ENCODE assay signal across 18 mouse cellular contexts in genomic region chr11:20644872-20645271, GRCm38 (mm10).
DNase-seq lines count a peak whose midpoint lies in the region; TF ChIP-seq lines count a peak whose summit lies in the region.
"Had no signal": no experiment of that assay in that cellular context is flagged by ENCODE, and none has a peak within 500 bp of the region (broad histone marks: within the 10 kb centered on the region; RNA-seq: fewer than 3 reads in every experiment).

No protein-coding gene starts in this region.

- TF ChIP-seq POLR2A in thymus, adult 2 months (IDR thresholded peaks at IDR 0.05; ENCODE audit: control insufficient read depth, extremely low read depth, insufficient read depth, low read length, poor library complexity), result no peak

- no peak overlapping the region for H3K4me3 ChIP-seq in heart, embryonic 10.5 days
- no peak overlapping the region for H3K4me3 ChIP-seq in thymus, adult 2 months (ENCODE audit: control insufficient read depth, insufficient read depth, low read length)
- H3K4me3 ChIP-seq: heart, embryonic 15.5 days; hindbrain, embryonic 15.5 days; limb, embryonic 15.5 days; midbrain, embryonic 12.5 days had no signal

- DNase-seq in adrenal gland, postnatal 10 days, result peak; percentile 25
- DNase-seq in adrenal gland, postnatal 25 days, result no peak
- peak; percentile 69 for DNase-seq in heart, embryonic 10.5 days (ENCODE audit: low spot score)
- DNase-seq in heart, adult 8-10 months (ENCODE audit: low spot score), result no peak
- peak; percentile 38 to 40 for DNase-seq in kidney, postnatal 36 days
- DNase-seq in kidney, postnatal 10 days, result no peak
- no peak for DNase-seq in thymus, adult 2 months
- no peak for DNase-seq in thymus, postnatal 25 days
- DNase-seq: cerebellum, adult 11 months; cerebellum, postnatal 14 days; gastrocnemius, postnatal 36 days; kidney, adult 18-20 months; right cerebral cortex, adult 18-20 months had no signal

- WGBS in heart, embryonic 10.5 days, result 58% methylated on average over 6 of the region's 6 CpGs
- WGBS in thymus, adult 2 months, result 90% methylated on average over 6 of the region's 6 CpGs

- H3K27ac ChIP-seq in heart, embryonic 10.5 days, result 0 out of 2 replicates have a peak overlapping the region, but pooled peaks have one; percentile 39
- H3K27ac ChIP-seq in thymus, adult 2 months (ENCODE audit: control insufficient read depth, insufficient read depth, low read length), result peak overlapping the region; percentile 16; the same call in 1 of the 2 replicates
- H3K27ac ChIP-seq: heart, embryonic 15.5 days; hindbrain, embryonic 15.5 days; limb, embryonic 15.5 days; midbrain, embryonic 12.5 days had no signal

- peaks cover 16% of the 10 kb centered on the region for H3K36me3 ChIP-seq in heart, embryonic 10.5 days
- H3K36me3 ChIP-seq in thymus, adult 2 months (ENCODE audit: control insufficient read depth, insufficient read depth, low read length), result no peaks in the 10 kb centered on the region; the same call in 1 of the 2 replicates
- H3K36me3 ChIP-seq: hindbrain, embryonic 15.5 days had no signal

- H3K9me3 ChIP-seq in heart, embryonic 10.5 days, result no peaks in the 10 kb centered on the region
- H3K9me3 ChIP-seq: G1E; heart, embryonic 15.5 days; hindbrain, embryonic 15.5 days; limb, embryonic 15.5 days; midbrain, embryonic 12.5 days had no signal

- H3K27me3 ChIP-seq in heart, embryonic 10.5 days (ENCODE audit: insufficient read depth, poor library complexity, severe bottlenecking), result no peaks in the 10 kb centered on the region
- no peaks in the 10 kb centered on the region for H3K27me3 ChIP-seq in thymus, adult 2 months (ENCODE audit: control insufficient read depth, insufficient read depth, low read length)
- H3K27me3 ChIP-seq: heart, embryonic 15.5 days; hindbrain, embryonic 15.5 days; limb, embryonic 15.5 days; midbrain, embryonic 12.5 days had no signal

- H3K4me1 ChIP-seq in heart, embryonic 10.5 days, result peaks cover 81% of the 10 kb centered on the region
- peaks cover 21% of the 10 kb centered on the region for H3K4me1 ChIP-seq in thymus, adult 2 months (replicated peaks; ENCODE audit: control insufficient read depth, insufficient read depth, low read length)

- no peak for TF ChIP-seq CTCF in thymus, adult 2 months (IDR thresholded peaks at IDR 0.05; ENCODE audit: borderline replicate concordance, control insufficient read depth, extremely low read depth, insufficient read depth, low read length, poor library complexity)

Comparison
In these comparisons a context has a peak if more than half of its experiments do, and no peak if none do; other contexts are left out.
1. DNase-seq: peak in adrenal gland, postnatal 10 days (single experiment), heart, embryonic 10.5 days (single experiment) and kidney, postnatal 36 days (2 of 2); none in adrenal gland, postnatal 25 days (single experiment), heart, adult 8-10 months (single experiment), kidney, postnatal 10 days (single experiment), thymus, adult 2 months (single experiment) and thymus, postnatal 25 days (single experiment).